Mouse (Mus musculus): Measurements from ENCODE around the gene Rnf215.
"Not testable (repeated sequence)": the region's sequence is repeated elsewhere in the genome, so short reads cannot be mapped to it uniquely, and the experiment has no call there.

Rnf215 gene

DNA sequence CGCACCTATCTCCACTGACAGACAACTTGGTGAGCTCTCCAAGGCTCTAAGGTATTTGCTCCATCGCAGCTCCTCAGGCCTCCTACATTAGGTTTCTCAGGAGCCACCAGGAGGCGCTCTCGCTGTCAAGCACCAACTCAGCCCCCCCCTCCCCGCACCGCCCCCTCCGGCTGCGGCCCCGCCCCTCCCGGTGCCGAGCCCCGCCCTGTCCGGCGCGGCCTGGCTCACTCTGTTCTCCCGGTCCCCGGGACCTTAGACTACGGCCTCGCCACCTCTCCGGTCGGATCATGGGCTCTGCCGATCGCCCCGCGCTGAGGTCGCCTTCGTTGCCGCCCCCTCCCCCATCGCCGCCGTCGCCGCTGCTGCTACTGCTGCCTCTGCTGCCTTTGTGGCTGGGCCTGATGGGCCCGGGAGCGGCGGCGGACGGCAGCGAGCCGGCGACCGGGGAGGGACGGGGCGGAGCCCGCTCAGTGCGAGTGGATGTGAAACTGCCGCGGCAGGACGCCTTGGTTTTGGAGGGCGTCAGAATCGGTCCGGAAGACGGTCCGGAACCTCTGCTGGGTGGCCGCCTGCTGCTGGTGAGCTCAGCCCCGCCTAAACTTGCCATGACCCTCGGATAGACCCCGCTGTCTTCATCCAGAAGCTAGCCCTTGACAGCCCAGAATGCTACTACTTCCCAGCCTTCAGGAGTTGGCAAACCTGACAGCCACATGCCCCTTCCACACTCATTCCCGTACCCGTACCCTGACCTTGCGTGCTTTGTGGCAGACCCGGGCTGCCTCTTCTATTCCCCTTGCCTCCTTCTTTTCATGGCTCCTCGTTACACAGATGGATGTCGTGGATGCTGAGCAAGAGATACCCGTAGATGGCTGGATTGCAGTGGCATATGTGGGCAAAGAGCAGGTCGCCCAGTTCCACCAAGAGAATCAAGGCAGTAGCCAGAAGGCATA is at the start of gene Rnf215:
Gene Rnf215, plus strand, starts transcription at position 217 of the 950 bp plus-strand sequence.
- peak; percentile 60 to 66 for DNase-seq

DNA sequence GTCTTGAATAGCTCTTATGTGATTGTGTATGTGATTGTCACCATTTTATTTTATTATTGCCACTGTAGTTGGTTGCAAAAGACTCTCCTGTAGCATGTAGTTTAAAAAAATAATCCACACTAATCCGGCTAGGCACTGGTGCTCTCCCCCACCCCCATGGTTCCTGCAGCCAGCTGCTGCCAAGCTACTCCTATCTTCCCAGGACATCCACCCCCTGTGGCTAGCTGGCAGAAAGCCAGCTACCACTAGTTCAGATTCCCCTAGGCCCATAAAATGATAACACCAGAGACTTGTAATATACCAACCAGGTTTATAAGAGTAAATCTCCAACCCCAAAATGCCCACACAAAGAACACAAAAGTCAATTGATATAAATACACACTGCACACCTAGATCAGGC is 48.8 kb upstream of the Rnf215 start:
- no peak for DNase-seq

DNA sequence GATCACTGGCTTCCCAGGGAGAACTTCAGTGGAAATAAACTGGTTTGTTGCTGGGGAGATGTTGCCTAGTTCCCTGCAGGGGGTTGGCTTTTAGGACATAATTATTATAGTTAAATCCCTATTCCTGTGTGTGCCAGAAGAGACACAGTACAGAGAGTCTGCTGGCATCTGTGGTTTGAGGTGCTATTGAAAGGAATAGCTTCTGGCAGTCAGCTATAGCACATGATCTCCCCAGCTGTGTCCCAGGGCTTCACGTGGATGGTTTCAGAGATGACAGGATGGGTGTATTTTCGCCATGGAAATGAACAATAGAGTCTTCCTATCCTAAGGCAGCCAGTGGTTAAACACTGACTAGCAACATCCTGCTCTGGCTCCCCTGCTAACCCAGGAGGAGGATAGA is 47.7 kb upstream of the Rnf215 start:
- DNase-seq: no peak

DNA sequence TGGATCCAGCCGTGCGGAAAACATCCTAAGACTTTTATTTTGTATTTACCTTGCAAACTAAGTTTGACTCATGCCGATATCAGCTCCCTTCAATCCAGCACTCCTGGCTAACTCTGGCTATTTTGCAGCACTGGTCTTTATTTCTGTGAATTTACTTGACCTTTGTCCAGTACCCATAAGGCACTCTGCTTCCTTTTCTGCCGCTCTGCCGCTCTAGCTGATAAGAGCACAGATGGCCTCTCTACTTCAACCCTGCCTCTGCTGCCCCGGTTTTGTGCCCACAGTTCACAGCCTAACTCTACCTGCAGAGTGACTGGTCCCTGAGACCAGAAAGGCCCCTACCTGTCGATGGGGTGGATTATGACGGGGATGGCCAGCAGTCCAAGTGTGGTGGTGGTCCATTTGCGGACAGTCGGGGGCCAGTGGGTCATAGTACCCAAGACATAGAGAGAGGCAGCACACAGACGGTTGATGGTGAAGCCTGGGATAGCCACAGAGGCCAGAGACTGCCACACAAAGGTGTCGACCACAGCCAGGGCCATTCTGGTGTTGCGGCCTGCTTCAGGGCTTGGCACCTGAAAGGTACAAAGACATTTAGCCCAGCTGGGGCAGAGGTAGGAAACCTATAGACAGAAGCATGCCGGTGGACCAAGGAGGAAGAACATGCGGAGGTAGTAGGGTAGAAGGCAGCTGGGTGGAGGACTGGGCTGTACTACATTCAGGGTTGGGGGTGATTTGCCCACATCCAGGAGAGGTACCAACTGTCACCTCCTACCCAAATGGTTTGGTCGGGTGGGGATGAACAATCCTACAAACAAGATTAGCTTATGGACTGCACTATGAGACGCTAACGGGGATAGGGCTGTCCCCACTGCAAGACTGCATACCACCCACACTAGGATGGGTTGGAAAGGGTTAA is 41.3 kb upstream of the Rnf215 start:
- DNase-seq: no peak

GRCm38 (mm10) chr11:4094378-4095170 is 40.4 kb upstream of the Rnf215 start:
- peak in 1 of 2 experiments; percentile 45 for DNase-seq

DNA sequence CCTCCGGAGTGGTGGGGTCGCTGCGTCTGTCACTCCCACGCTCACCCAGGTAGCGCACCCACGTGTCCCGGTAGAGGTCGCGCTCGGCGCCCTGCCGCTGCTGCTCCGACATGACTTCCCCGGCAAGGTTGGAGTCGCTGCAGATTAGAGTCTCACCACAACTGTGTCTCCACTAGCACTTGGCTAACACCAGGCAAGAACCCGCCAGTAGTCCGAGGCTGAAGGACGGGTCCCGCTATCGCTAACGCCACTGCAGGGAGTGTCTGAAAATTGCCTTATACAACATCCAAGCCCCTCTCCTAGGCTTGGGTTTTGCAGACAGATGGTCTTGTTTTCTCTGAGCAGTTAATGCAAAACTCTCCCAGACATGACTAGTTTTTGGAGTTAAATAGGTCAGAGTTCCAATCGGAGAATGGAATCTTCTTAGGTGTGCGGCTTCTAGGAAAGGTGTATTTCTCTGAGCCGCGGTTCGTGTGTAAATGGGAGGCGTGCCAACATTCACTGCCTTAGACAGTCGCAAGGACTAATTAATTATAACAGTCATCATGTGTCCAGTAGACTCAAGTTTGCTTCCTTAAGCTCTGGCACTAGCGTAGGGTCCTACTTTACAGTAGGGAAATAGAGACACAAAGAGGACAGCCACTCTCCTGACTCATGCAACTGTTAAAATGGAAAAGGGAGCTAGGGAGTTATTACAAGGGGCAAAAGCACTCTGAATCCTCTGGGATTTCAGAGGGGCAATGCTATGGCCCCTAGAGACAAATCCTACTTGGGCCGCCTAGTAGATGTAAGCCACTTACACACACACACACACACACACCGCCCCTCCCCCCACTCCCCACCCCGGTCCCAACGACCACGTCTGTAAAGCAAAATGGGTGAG is 39.6 kb upstream of the Rnf215 start, which contains the start of gene Mtfp1:
Gene Mtfp1, minus strand, starts transcription at position 275 of the 883 bp plus-strand sequence.
- peak; percentile 55 for DNase-seq

DNA sequence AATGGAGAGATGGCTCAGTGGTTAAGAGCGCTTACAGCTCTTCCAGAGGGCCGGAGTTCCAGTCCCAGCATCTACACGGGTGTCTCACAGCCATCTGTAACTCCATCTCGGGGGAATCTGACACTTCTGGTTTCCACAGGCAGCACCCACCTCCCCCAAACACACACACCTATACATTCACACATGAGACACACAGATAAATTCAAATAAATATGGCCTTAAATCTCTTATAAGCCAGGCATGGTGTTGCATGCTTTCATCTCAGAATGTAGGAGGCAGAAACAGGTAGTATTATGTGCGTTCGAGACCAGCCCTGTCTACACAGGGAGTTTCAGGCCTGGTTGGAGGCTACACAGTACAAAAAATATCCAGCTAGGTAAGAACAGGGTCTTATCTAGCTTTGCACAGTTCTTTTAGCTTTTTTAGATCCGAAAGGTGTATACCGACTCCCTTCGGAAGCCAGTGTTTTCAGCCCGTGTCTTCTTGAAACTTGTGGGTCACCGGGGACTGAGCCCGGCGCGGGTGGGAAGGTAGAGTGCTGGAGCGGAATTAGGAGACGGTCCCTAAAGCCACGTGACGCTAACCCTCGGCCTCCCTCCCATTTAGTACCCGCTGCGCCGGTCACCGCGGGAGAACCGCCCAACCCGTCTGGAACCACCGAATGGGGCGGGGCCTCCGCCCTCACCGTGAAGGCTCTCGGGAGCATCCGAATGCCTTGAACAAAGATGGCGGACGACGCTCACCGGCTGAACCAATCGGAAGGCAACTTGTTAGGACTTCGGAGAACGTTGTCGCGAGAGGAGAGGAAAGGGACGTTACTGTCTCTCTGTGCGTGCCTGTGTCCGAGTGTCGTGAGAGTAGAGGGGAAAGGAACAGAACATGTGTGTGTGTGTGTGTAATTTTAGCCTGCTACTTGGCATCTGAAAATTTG is 38.7 kb upstream of the Rnf215 start:
- DNase-seq: peak; percentile 92 to 96

GRCm38 (mm10) chr11:4097091-4097621 is 37.8 kb upstream of the Rnf215 start:
- DNase-seq: peak in 1 of 2 experiments; percentile 32

DNA sequence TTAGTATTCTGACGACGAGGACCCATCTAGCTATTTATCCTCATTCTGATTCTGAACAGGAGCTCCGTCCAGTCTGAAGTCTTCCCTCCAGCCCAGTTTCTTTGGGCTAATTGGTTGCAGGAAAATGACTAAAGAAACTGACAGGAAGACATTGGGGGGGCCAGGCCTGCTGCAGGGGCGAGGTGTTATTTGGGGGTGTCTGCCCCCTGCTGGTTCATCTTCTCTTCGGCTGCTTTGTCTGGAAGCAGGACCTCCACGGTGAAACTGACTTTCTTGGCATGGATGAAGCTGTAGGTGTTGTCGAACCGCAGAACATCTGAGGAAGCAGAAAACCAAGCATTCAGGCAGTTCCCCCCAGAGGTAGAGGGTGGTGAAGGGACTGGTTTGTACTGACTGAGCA is 36.9 kb upstream of the Rnf215 start:
- DNase-seq: peak in 1 of 2 experiments; percentile 21

GRCm38 (mm10) chr11:4098816-4099215 is 36.2 kb upstream of the Rnf215 start:
- no peak for DNase-seq

DNA sequence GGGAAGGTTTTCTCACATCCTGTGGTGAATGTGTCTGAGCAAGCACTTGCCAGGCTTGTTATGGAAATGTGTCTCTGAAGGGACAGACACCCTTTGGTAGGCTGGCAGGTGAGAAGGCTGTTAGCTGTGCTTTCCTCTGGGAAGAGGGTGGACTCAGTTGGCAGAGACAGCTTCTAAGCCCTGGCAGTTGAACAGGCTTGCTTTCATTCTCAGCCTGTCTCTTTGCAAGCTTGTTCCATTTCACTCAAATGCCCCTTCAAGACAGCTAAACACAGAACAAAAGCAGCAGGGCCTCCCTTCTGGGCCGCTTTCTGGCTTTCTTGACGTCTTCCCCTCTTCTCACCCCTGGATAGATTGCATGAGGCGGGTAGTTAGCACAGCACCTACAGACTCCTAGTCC is 35.6 kb upstream of the Rnf215 start:
- no peak for DNase-seq

DNA sequence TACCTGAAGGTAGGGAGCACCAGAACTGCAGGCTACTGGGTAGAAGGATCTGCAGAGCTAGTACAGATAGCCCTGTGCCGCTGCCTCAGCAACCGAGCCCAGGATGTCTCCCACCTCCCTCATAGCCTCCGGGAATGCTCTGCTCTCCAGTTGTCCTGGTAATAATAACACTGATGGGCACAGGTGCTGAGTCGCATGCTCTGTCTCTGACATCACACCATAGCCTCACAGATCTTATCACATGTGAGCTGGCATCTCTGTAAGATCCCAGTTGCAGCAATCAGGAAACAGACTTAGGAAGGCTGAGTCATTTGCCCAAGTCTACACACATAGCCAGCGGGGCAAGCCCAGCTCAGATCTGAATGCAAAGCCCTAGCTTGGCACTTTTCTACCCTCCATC is 33.2 kb upstream of the Rnf215 start:
- DNase-seq: no peak

DNA sequence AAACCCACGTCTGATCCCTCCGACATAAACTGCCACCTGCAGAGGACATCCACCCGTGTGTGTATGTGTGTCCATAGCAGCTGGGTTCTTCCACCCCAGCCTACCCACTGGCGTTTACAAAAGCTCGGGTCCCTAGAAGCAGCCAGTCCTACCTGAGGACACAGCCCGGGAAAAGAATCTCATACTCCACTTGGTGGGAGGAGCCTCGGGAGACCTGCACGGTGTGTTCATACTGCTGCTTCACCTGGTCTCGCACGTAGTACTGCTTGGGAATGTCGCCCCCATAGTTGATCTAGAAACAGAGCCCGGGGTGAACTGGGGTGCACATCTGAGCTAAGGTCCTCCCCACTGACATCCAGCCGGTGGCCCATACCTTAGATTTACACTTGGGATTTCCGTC is 31.5 kb upstream of the Rnf215 start:
- DNase-seq: no peak

DNA sequence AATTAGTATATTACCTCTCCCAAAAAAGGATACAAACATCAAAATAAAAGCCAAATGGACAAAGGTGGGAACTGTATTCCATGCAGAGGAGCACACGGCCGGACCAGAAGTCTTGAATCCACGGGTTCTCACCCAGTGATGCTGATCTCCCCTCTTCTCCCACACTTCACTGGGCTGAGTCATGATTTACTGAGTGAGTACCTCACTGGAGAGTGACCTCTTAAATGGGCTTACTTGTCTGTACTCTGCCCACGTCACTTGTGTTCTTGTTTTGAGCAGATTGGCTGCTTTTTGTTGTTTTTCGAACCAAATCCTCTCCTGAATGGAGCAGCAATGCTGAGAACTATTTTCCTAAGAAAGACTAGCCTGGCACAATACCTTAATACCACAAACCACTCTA is 30.0 kb upstream of the Rnf215 start:
- DNase-seq: no peak

- DNase-seq: no peak
Measured at GRCm38 (mm10) chr11:4105444-4105843, 29.6 kb upstream of the Rnf215 start.

GRCm38 (mm10) chr11:4107901-4108300 is 27.1 kb upstream of the Rnf215 start:
- DNase-seq: not testable (repeated sequence)

GRCm38 (mm10) chr11:4108691-4109090 is 26.3 kb upstream of the Rnf215 start:
- no peak for DNase-seq

DNA sequence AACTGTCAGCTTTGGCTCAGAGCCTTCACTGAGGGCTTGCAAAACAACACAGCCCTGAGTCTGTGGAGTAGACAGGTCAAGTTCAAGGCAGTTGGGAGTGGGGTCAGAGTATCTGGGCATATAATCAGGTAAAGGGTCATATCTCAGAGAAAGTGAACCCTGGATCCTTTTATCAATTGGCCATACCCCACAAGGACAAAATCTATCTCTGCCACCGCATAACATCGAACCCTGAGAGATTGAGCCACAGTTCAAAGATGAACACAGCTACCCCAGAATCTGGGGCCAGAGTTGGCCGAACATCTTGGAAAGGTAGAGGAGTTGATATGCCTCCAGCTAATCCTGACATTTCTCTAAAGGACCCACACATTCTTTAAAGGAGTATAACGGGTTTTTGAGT is 23.0 kb upstream of the Rnf215 start:
- DNase-seq: no peak

- DNase-seq: no peak
Measured at GRCm38 (mm10) chr11:4112861-4113260, 22.1 kb upstream of the Rnf215 start.

- no peak for DNase-seq
Measured at GRCm38 (mm10) chr11:4113496-4113895, 21.5 kb upstream of the Rnf215 start.
